Comparison of ENCODE assay signal across 8 mouse cellular contexts in genomic region chr4:116877729-116878321, GRCm38 (mm10). TPM values are rescaled to one million over a fixed set of nuclear protein-coding genes. Genes with fewer than 3 reads are reported as not detected.
DNase-seq lines count a peak whose midpoint lies in the region; ATAC-seq lines count a peak whose summit lies in the region.

No protein-coding gene starts in this region.

- ATAC-seq in heart, embryonic 14.5 days (ENCODE audit: insufficient number of reproducible peaks, insufficient read depth, low FRiP score, low read depth): 0 out of 2 replicates have a peak, but pooled peaks have one; percentile 14
- peak; percentile 46 for ATAC-seq in lung, embryonic 16.5 days (ENCODE audit: low read depth)

- peak overlapping the region; percentile 86 to 92 for H3K4me3 ChIP-seq in heart, embryonic 14.5 days (ENCODE audit: control insufficient read depth in 1 of 2, insufficient read depth in 1 of 2, low read depth in 1 of 2, low read length in 2 of 2)
- H3K4me3 ChIP-seq in lung, embryonic 16.5 days (ENCODE audit: low read length): peak overlapping the region; percentile 89

- H3K27ac ChIP-seq in heart, embryonic 14.5 days (replicated peaks in 1 of 2; ENCODE audit: control insufficient read depth in 1 of 2, insufficient read depth in 1 of 2, low read depth in 2 of 2, low read length in 2 of 2): peak overlapping the region; percentile 24 to 90; a peak in 3 of 4 replicates
- H3K27ac ChIP-seq in lung, embryonic 16.5 days (ENCODE audit: low read length): peak overlapping the region; percentile 71; the same call in 1 of the 2 replicates

- H3K9me3 ChIP-seq in heart, embryonic 14.5 days (ENCODE audit: control insufficient read depth, low read length): no peaks in the 10 kb centered on the region
- no peaks in the 10 kb centered on the region for H3K9me3 ChIP-seq in lung, embryonic 16.5 days (ENCODE audit: control insufficient read depth, low read length)

- peaks cover 0 to 6% of the 10 kb centered on the region in 2 experiments; a peak in 2 of 4 replicates for H3K4me1 ChIP-seq in heart, embryonic 14.5 days (ENCODE audit: control insufficient read depth in 2 of 2, insufficient read depth in 2 of 2, low read length in 2 of 2)
- H3K4me1 ChIP-seq in lung, embryonic 16.5 days (replicated peaks; ENCODE audit: control insufficient read depth, insufficient read depth, low read length): 0 out of 2 replicates have a peak, but pooled peaks cover 4% of the 10 kb centered on the region

- H3K36me3 ChIP-seq in heart, embryonic 14.5 days (ENCODE audit: control insufficient read depth, insufficient read depth, low read length): no peaks in the 10 kb centered on the region
- no peaks in the 10 kb centered on the region for H3K36me3 ChIP-seq in lung, embryonic 16.5 days (ENCODE audit: control insufficient read depth, insufficient read depth, low read length)

- H3K27me3 ChIP-seq in heart, embryonic 14.5 days (ENCODE audit: control insufficient read depth, insufficient read depth, low read length): no peaks in the 10 kb centered on the region
- H3K27me3 ChIP-seq in lung, embryonic 16.5 days (ENCODE audit: control insufficient read depth, insufficient read depth, low read depth, low read length): peaks cover 20% of the 10 kb centered on the region

- under 1% methylated on average over 54 of the region's 57 CpGs for WGBS in heart, embryonic 14.5 days
- under 1% methylated on average over 45 of the region's 57 CpGs for WGBS in lung, embryonic 16.5 days

- H3K9ac ChIP-seq in heart, embryonic 14.5 days (ENCODE audit: low read length): peak overlapping the region; percentile 86
- peak overlapping the region; percentile 78 for H3K9ac ChIP-seq in lung, embryonic 16.5 days (ENCODE audit: low read length)

- peak; percentile 24 for DNase-seq in CD4-positive, CD25-positive, alpha-beta regulatory T cell, adult 2 months (ENCODE audit: low read depth, low spot score)
- peak; percentile 65 for DNase-seq in Muller cell, postnatal 12 days (ENCODE audit: inconsistent ontology term)
- peak; percentile 63 for DNase-seq in embryo, embryonic 10.5 days (ENCODE audit: low spot score)
- peak; percentile 61 for DNase-seq in kidney, postnatal 14 days
- DNase-seq in retina, postnatal 1 day: peak; percentile 61
- DNase-seq in spleen, postnatal 36 days (ENCODE audit: low spot score in 2 of 2): no peak

- H3K4me2 ChIP-seq in heart, embryonic 14.5 days (ENCODE audit: low read length): peak overlapping the region; percentile 93
- peak overlapping the region; percentile 97 for H3K4me2 ChIP-seq in lung, embryonic 16.5 days (ENCODE audit: low read depth, low read length)

RNA-seq across cellular contexts. Expression of gene Zswim5, which starts 0.6 kb away (rescaled TPM):
- 0.80 and 0.89 TPM in 2 replicates for polyA plus RNA-seq in heart, embryonic 14.5 days (2014; fragmentation: Nextera tagmentation; extraction: Ambion mirVana)
- 0.40 and 0.70 TPM in 2 replicates for polyA plus RNA-seq in lung, embryonic 16.5 days (2015; fragmentation: Nextera tagmentation; extraction: Ambion mirVana)

RNA-seq across cellular contexts. Expression of gene Hpdl, which starts 56.3 kb away (rescaled TPM):
- polyA plus RNA-seq in heart, embryonic 14.5 days (2014; fragmentation: Nextera tagmentation; extraction: Ambion mirVana): 0.43 and 1.2 TPM in 2 replicates
- 0.40 and 0.49 TPM in 2 replicates for polyA plus RNA-seq in lung, embryonic 16.5 days (2015; fragmentation: Nextera tagmentation; extraction: Ambion mirVana)

Comparison
In these comparisons a context has a peak if more than half of its experiments do, and no peak if none do; other contexts are left out.
1. DNase-seq: peak in CD4-positive, CD25-positive, alpha-beta regulatory T cell, adult 2 months (single experiment), Muller cell, postnatal 12 days (single experiment), embryo, embryonic 10.5 days (single experiment), kidney, postnatal 14 days (single experiment) and retina, postnatal 1 day (single experiment); none in spleen, postnatal 36 days (0 of 2).